Comparison of ENCODE assay signal across 8 mouse cellular contexts in genomic region chr15:98832161-98833058, GRCm38 (mm10). TPM values are rescaled to one million over a fixed set of nuclear protein-coding genes. Genes with fewer than 3 reads are reported as not detected.
DNase-seq lines count a peak whose midpoint lies in the region; ATAC-seq and TF ChIP-seq lines count a peak whose summit lies in the region.

No protein-coding gene starts in this region.

- no peak for TF ChIP-seq POLR2A in olfactory bulb, adult 2 months (IDR thresholded peaks at IDR 0.05; ENCODE audit: insufficient read depth, low read depth, low read length)

- no peak for ATAC-seq in embryonic facial prominence, embryonic 12.5 days (ENCODE audit: insufficient number of reproducible peaks, insufficient read depth, low FRiP score, low TSS enrichment)

- no peaks in the 10 kb centered on the region for H3K9me3 ChIP-seq in embryonic facial prominence, embryonic 12.5 days

- no peak overlapping the region for H3K4me2 ChIP-seq in embryonic facial prominence, embryonic 12.5 days (replicated peaks)

- H3K27me3 ChIP-seq in embryonic facial prominence, embryonic 12.5 days: no peaks in the 10 kb centered on the region

- H3K4me3 ChIP-seq in embryonic facial prominence, embryonic 12.5 days: no peak overlapping the region
- H3K4me3 ChIP-seq in olfactory bulb, adult 2 months (ENCODE audit: insufficient read depth, low read depth, low read length): no peak overlapping the region

- 63% methylated on average over 12 of the region's 12 CpGs for WGBS in embryonic facial prominence, embryonic 12.5 days
- 42% methylated on average over 12 of the region's 12 CpGs for WGBS in olfactory bulb, adult 2 months

- no peak for TF ChIP-seq CTCF in olfactory bulb, adult 2 months (IDR thresholded peaks at IDR 0.05; ENCODE audit: insufficient read depth, low read depth, low read length)

- peak; percentile 19 for DNase-seq in embryo, embryonic 11 days
- no peak for DNase-seq in embryo, embryonic 10 days (ENCODE audit: low spot score)
- DNase-seq in 3T3-L1 (ENCODE audit: low read depth, low spot score): peak; percentile 59
- DNase-seq in liver: peak; percentile 77
- DNase-seq in layer of hippocampus, postnatal 25 days (ENCODE audit: extremely low spot score in 1 of 2, low spot score in 1 of 2): no peak
- DNase-seq in adrenal gland, postnatal 25 days: no peak

- peaks cover 20% of the 10 kb centered on the region; the same call in 1 of the 2 replicates for H3K4me1 ChIP-seq in embryonic facial prominence, embryonic 12.5 days
- H3K4me1 ChIP-seq in olfactory bulb, adult 2 months (ENCODE audit: control insufficient read depth, insufficient read depth, low read length): peaks cover 7% of the 10 kb centered on the region; the same call in 1 of the 2 replicates

- H3K9ac ChIP-seq in embryonic facial prominence, embryonic 12.5 days: no peak overlapping the region

- peaks cover 54% of the 10 kb centered on the region for H3K36me3 ChIP-seq in embryonic facial prominence, embryonic 12.5 days

- peak overlapping the region; percentile 93; the same call in 1 of the 2 replicates for H3K27ac ChIP-seq in embryonic facial prominence, embryonic 12.5 days
- 0 out of 2 replicates have a peak overlapping the region, but pooled peaks have one; percentile 34 for H3K27ac ChIP-seq in olfactory bulb, adult 2 months (ENCODE audit: insufficient read depth, low read depth, low read length)

RNA-seq across cellular contexts. Expression of gene Prkag1, which starts 1.1 kb away (rescaled TPM):
- 85.9 and 87.1 TPM in 2 replicates for polyA plus RNA-seq in embryonic facial prominence, embryonic 12.5 days (2016; fragmentation: Nextera tagmentation; extraction: Ambion mirVana)
- not detected in 2 replicates for polyA plus RNA-seq in olfactory bulb, adult 2 months (2012; ENCODE audit: insufficient read depth, insufficient read length, low replicate concordance, missing spikeins)
- total RNA-seq in layer of hippocampus, postnatal 25 days (2021): 10 to 100 TPM; 51.2 to 51.3 TPM
- total RNA-seq in adrenal gland, postnatal 25 days (2021): 60.4 and 78.6 TPM in 2 replicates

RNA-seq across cellular contexts. Expression of gene Ddn, which starts 23.1 kb away (rescaled TPM):
- polyA plus RNA-seq in embryonic facial prominence, embryonic 12.5 days (2016; fragmentation: Nextera tagmentation; extraction: Ambion mirVana): 0.04 TPM in 1 of 2 replicates, not detected in the other
- polyA plus RNA-seq in olfactory bulb, adult 2 months (2012; ENCODE audit: insufficient read depth, insufficient read length, low replicate concordance, missing spikeins): 108 TPM in 1 of 2 replicates, not detected in the other
- 1,000 to 10,000 TPM; 1,586 to 1,599 TPM for total RNA-seq in layer of hippocampus, postnatal 25 days (2021)
- total RNA-seq in adrenal gland, postnatal 25 days (2021): 0.09 and 0.24 TPM in 2 replicates

RNA-seq across cellular contexts. Expression of gene Kmt2d, which starts 38.6 kb away (rescaled TPM):
- polyA plus RNA-seq in embryonic facial prominence, embryonic 12.5 days (2016; fragmentation: Nextera tagmentation; extraction: Ambion mirVana): 12.9 and 14.2 TPM in 2 replicates
- polyA plus RNA-seq in olfactory bulb, adult 2 months (2012; ENCODE audit: insufficient read depth, insufficient read length, low replicate concordance, missing spikeins): 38.3 and 267 TPM in 2 replicates
- total RNA-seq in layer of hippocampus, postnatal 25 days (2021): 100 to 1,000 TPM in 1 of 2 experiments, 10 to 100 TPM in 1; 65.4 to 102 TPM
- total RNA-seq in adrenal gland, postnatal 25 days (2021): 63.0 and 83.0 TPM in 2 replicates

RNA-seq across cellular contexts. Expression of gene Wnt1, which starts 42.8 kb away (rescaled TPM):
- 0.13 and 0.38 TPM in 2 replicates for polyA plus RNA-seq in embryonic facial prominence, embryonic 12.5 days (2016; fragmentation: Nextera tagmentation; extraction: Ambion mirVana)
- polyA plus RNA-seq in olfactory bulb, adult 2 months (2012; ENCODE audit: insufficient read depth, insufficient read length, low replicate concordance, missing spikeins): not detected in 2 replicates
- total RNA-seq in layer of hippocampus, postnatal 25 days (2021): not detected
- total RNA-seq in adrenal gland, postnatal 25 days (2021): not detected in 2 replicates

RNA-seq across cellular contexts. Expression of gene Wnt10b, which starts 54.5 kb away (rescaled TPM):
- 1.5 and 1.7 TPM in 2 replicates for polyA plus RNA-seq in embryonic facial prominence, embryonic 12.5 days (2016; fragmentation: Nextera tagmentation; extraction: Ambion mirVana)
- polyA plus RNA-seq in olfactory bulb, adult 2 months (2012; ENCODE audit: insufficient read depth, insufficient read length, low replicate concordance, missing spikeins): not detected in 2 replicates
- under 1 TPM; 0.31 to 0.37 TPM for total RNA-seq in layer of hippocampus, postnatal 25 days (2021)
- 0.43 and 0.55 TPM in 2 replicates for total RNA-seq in adrenal gland, postnatal 25 days (2021)

Comparison
In these comparisons a context has a peak if more than half of its experiments do, and no peak if none do; other contexts are left out.
1. DNase-seq: peak in embryo, embryonic 11 days (single experiment), 3T3-L1 (single experiment) and liver (single experiment); none in embryo, embryonic 10 days (single experiment), layer of hippocampus, postnatal 25 days (0 of 2) and adrenal gland, postnatal 25 days (single experiment).
2. RNA of gene Ddn, which starts 23.1 kb away (total RNA-seq): 1,586 to 1,599 TPM in layer of hippocampus, postnatal 25 days; 0.09 to 0.24 TPM in adrenal gland, postnatal 25 days; every median in the first group is over 1,000 times any median in the second.